33 mouse cellular contexts compared by ENCODE assay signal in the genomic region with DNA sequence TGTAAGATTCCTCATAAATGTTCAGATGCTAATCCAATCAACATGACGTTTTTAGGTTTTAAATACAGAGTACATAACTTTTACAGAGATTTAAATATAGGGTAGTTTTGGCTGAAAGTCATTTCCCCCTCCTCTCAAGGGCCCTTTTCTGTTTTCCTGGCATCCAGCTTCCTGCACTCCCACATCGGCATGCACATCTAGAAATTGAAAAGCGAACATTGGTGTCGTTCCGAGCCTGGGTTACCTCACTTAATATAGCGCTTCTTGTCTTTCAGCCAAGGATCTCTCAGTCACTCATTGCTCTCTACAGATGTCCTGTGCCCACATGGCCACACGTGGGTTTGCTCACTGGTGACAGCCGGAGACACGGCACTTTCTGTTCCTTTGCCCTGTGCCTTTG.
DNase-seq lines count a peak whose midpoint lies in the region; ATAC-seq and TF ChIP-seq lines count a peak whose summit lies in the region.
"Had no signal": no experiment of that assay in that cellular context is flagged by ENCODE, and none has a peak within 500 bp of the region (broad histone marks: within the 10 kb centered on the region; RNA-seq: fewer than 3 reads in every experiment).

No protein-coding gene starts in this region.

- ATAC-seq in heart, embryonic 16.5 days (replicated peaks; ENCODE audit: extremely low read depth, insufficient read depth, low FRiP score): no peak
- ATAC-seq: forebrain, embryonic 15.5 days; hindbrain, postnatal 0 days; intestine, embryonic 15.5 days; liver, embryonic 12.5 days; liver, postnatal 0 days; lung, postnatal 0 days; midbrain, embryonic 13.5 days had no signal

- no peaks in the 10 kb centered on the region for H3K4me1 ChIP-seq in heart, embryonic 16.5 days (ENCODE audit: control insufficient read depth, insufficient read depth, low read length)
- H3K4me1 ChIP-seq: forebrain, embryonic 10.5 days; forebrain, embryonic 15.5 days; hindbrain, embryonic 12.5 days; intestine, embryonic 15.5 days; liver, embryonic 12.5 days; midbrain, embryonic 13.5 days had no signal

- H3K36me3 ChIP-seq in heart, embryonic 16.5 days (ENCODE audit: control insufficient read depth, insufficient read depth): no peaks in the 10 kb centered on the region
- H3K36me3 ChIP-seq: embryonic facial prominence, embryonic 13.5 days; forebrain, embryonic 10.5 days; forebrain, embryonic 15.5 days; G1E; hindbrain, embryonic 12.5 days; intestine, embryonic 15.5 days; limb, embryonic 13.5 days; liver, embryonic 12.5 days; midbrain, embryonic 13.5 days; neural tube, embryonic 13.5 days had no signal

- no peak overlapping the region for H3K9ac ChIP-seq in heart, embryonic 16.5 days (ENCODE audit: low read length)
- H3K9ac ChIP-seq: embryonic facial prominence, embryonic 13.5 days; forebrain, embryonic 15.5 days; hindbrain, embryonic 12.5 days; intestine, embryonic 15.5 days; limb, embryonic 13.5 days; liver, embryonic 12.5 days; liver, postnatal 0 days; midbrain, embryonic 13.5 days; neural tube, embryonic 13.5 days had no signal

- no peak for TF ChIP-seq POLR2A in brain, embryonic 14.5 days (IDR thresholded peaks at IDR 0.05; ENCODE audit: borderline replicate concordance, extremely low read depth, insufficient read depth, insufficient read length, poor library complexity, severe bottlenecking)

- H3K27ac ChIP-seq in heart, embryonic 16.5 days (ENCODE audit: low read length): peak overlapping the region; percentile 46; the same call in 1 of the 2 replicates
- H3K27ac ChIP-seq: embryonic facial prominence, embryonic 13.5 days; forebrain, embryonic 10.5 days; forebrain, embryonic 15.5 days; hindbrain, embryonic 12.5 days; hindbrain, postnatal 0 days; intestine, embryonic 15.5 days; kidney, postnatal 0 days; layer of hippocampus, adult 2 months; limb, embryonic 13.5 days; liver, embryonic 12.5 days; macrophage; midbrain, embryonic 13.5 days; neural tube, embryonic 13.5 days had no signal

- no peaks in the 10 kb centered on the region for H3K9me3 ChIP-seq in heart, embryonic 16.5 days (replicated peaks; ENCODE audit: control insufficient read depth, low read length)
- H3K9me3 ChIP-seq: embryonic facial prominence, embryonic 13.5 days; forebrain, embryonic 10.5 days; forebrain, embryonic 15.5 days; hindbrain, embryonic 12.5 days; intestine, embryonic 15.5 days; limb, embryonic 13.5 days; liver, embryonic 12.5 days; midbrain, embryonic 13.5 days; neural tube, embryonic 13.5 days had no signal

- DNase-seq in heart, postnatal 14 days: no peak
- DNase-seq in left cerebral cortex, postnatal 14 days (ENCODE audit: low spot score in 2 of 2): peak; percentile 32 to 58
- DNase-seq in left cerebral cortex, postnatal 4 days: no peak
- peak; percentile 15 for DNase-seq in brain, embryonic 14.5 days (ENCODE audit: low read depth)
- DNase-seq in right cerebral cortex, postnatal 10 days (ENCODE audit: low spot score in 2 of 2): peak; percentile 32 to 66
- no peak for DNase-seq in kidney, adult 18-20 months
- no peak for DNase-seq in cerebellum, postnatal 14 days
- DNase-seq: adrenal gland, adult 8-10 months; cerebellum, adult 11 months; cerebellum, adult 9-11 months; gastrocnemius, postnatal 14 days; heart, postnatal 36 days; kidney, adult 8-10 months; liver, postnatal 0 days; spleen, adult 18-20 months; thymus, adult 18-20 months; thymus, postnatal 25 days had no signal

- TF ChIP-seq CTCF in brain, embryonic 14.5 days (IDR thresholded peaks at IDR 0.05; ENCODE audit: borderline replicate concordance, extremely low read depth, insufficient read depth, insufficient read length): no peak

- intact Hi-C loops in heart, postnatal 14 days (cut with DNase I): no loop called here
- intact Hi-C loops in left cerebral cortex, postnatal 14 days (cut with DNase I): no loop called here
- intact Hi-C loops in left cerebral cortex, postnatal 4 days (cut with DNase I): no loop called here

- no peak overlapping the region for H3K4me2 ChIP-seq in heart, embryonic 16.5 days (ENCODE audit: low read depth, low read length)
- H3K4me2 ChIP-seq: embryonic facial prominence, embryonic 13.5 days; forebrain, embryonic 15.5 days; hindbrain, embryonic 12.5 days; intestine, embryonic 15.5 days; limb, embryonic 13.5 days; liver, embryonic 12.5 days; midbrain, embryonic 13.5 days; neural tube, embryonic 13.5 days had no signal

- no peaks in the 10 kb centered on the region for H3K27me3 ChIP-seq in heart, embryonic 16.5 days (ENCODE audit: control insufficient read depth, insufficient read depth, low read length)
- H3K27me3 ChIP-seq: embryonic facial prominence, embryonic 13.5 days; forebrain, embryonic 15.5 days; hindbrain, embryonic 12.5 days; intestine, embryonic 15.5 days; limb, embryonic 13.5 days; liver, embryonic 12.5 days; midbrain, embryonic 13.5 days; neural tube, embryonic 13.5 days had no signal

- 39% methylated on average over 9 of the region's 9 CpGs for WGBS in heart, embryonic 16.5 days

- no peak overlapping the region for H3K4me3 ChIP-seq in heart, embryonic 16.5 days (ENCODE audit: low read length)
- H3K4me3 ChIP-seq: embryonic facial prominence, embryonic 13.5 days; forebrain, embryonic 10.5 days; forebrain, embryonic 15.5 days; hindbrain, embryonic 12.5 days; intestine, embryonic 15.5 days; layer of hippocampus, adult 2 months; limb, embryonic 13.5 days; liver, embryonic 12.5 days; midbrain, embryonic 13.5 days; neural tube, embryonic 13.5 days had no signal

Comparison
In these comparisons a context has a peak if more than half of its experiments do, and no peak if none do; other contexts are left out.
1. DNase-seq: peak in left cerebral cortex, postnatal 14 days (2 of 2), brain, embryonic 14.5 days (single experiment) and right cerebral cortex, postnatal 10 days (2 of 2); none in heart, postnatal 14 days (0 of 2), left cerebral cortex, postnatal 4 days (single experiment), kidney, adult 18-20 months (single experiment) and cerebellum, postnatal 14 days (0 of 2).